Mouse (Mus musculus) gastrocnemius, postnatal 10 days (tissue): ENCODE data around the gene Gpr162. TPM values are rescaled to one million over a fixed set of nuclear protein-coding genes. Genes with fewer than 3 reads are reported as not detected.
"Not testable (repeated sequence)": the region's sequence is repeated elsewhere in the genome, so short reads cannot be mapped to it uniquely, and the experiment has no call there.

Experiments used
- DNase-seq: peaks from one replicate; pipeline ENCODE4 v3.0.0; 2021; ENCODE audit warnings: mixed read lengths
- total RNA-seq, 2 experiments: library from RNA; stranded (reverse); gene quantifications; 2 replicates each; pipeline ENCODE4 v1.2.3; 2021

Gene Gpr162
- total RNA-seq, 2 experiments from 2014 or later = 0.38 to 1.1 TPM

GRCm38 (mm10) chr6:124811403-124811665, 52.4 kb downstream of the Gpr162 start:
- no peak for DNase-seq

- DNase-seq = not testable (repeated sequence)
Measured at GRCm38 (mm10) chr6:124810566-124811402, 53.0 kb downstream of the Gpr162 start.

GRCm38 (mm10) chr6:124809775-124810538, 53.8 kb downstream of the Gpr162 start:
- DNase-seq = peak; percentile 53

GRCm38 (mm10) chr6:124809052-124809774, 54.6 kb downstream of the Gpr162 start:
- peak; percentile 87 for DNase-seq

Other genes starting within 250 kb of the Gpr162 start
- gene C1s2, start 227.9 kb downstream of the Gpr162 start, total RNA-seq = 1 to 10 TPM in 1 of 2 experiments, under 1 TPM in 1; 0.68 to 1.1 TPM
- gene Lpcat3, start 201.0 kb downstream of the Gpr162 start, total RNA-seq = 10 to 100 TPM; 28.2 to 41.3 TPM
- 10 to 100 TPM; 61.0 to 62.5 TPM for gene Emg1, start 151.8 kb downstream of the Gpr162 start, total RNA-seq
- gene Phb2, start 151.6 kb downstream of the Gpr162 start, total RNA-seq = 100 to 1,000 TPM; 205 to 206 TPM
- gene Ptpn6, start 125.3 kb downstream of the Gpr162 start, total RNA-seq = 1 to 10 TPM; 1.8 to 3.8 TPM
- gene Grcc10, start 122.6 kb downstream of the Gpr162 start, total RNA-seq = 100 to 1,000 TPM; 213 to 226 TPM
- not detected for gene Gm45234, start 108.0 kb downstream of the Gpr162 start, total RNA-seq
- 10 to 100 TPM; 37.6 to 46.7 TPM for gene Atn1, start 107.5 kb downstream of the Gpr162 start, total RNA-seq
- 1 to 10 TPM; 2.9 to 6.5 TPM for gene Eno2, start 94.3 kb downstream of the Gpr162 start, total RNA-seq
- gene Lrrc23, start 84.3 kb downstream of the Gpr162 start, total RNA-seq = not detected
- 1 to 10 TPM; 3.5 to 6.5 TPM for gene Spsb2, start 55.3 kb downstream of the Gpr162 start, total RNA-seq
- gene Tpi1, start 49.7 kb downstream of the Gpr162 start, total RNA-seq = 1,000 to 10,000 TPM; 2,520 to 2,805 TPM
- 10 to 100 TPM; 66.2 to 66.4 TPM for gene Usp5, start 34.5 kb downstream of the Gpr162 start, total RNA-seq
- gene Cdca3, start 34.4 kb downstream of the Gpr162 start, total RNA-seq = 10 to 100 TPM; 13.5 to 14.3 TPM
- gene Gnb3, start 23.7 kb downstream of the Gpr162 start, total RNA-seq = 1 to 10 TPM; 8.4 to 9.4 TPM
- 10 to 100 TPM; 33.3 to 41.5 TPM for gene P3h3, start 6.2 kb downstream of the Gpr162 start, total RNA-seq
- gene Cd4, start 24.2 kb upstream of the Gpr162 start, total RNA-seq = 1 to 10 TPM in 1 of 2 experiments, under 1 TPM in 1; 0.61 to 2.1 TPM
- under 1 TPM; 0.56 to 0.68 TPM for gene Lag3, start 47.7 kb upstream of the Gpr162 start, total RNA-seq
- 100 to 1,000 TPM; 273 to 298 TPM for gene Ptms, start 56.1 kb upstream of the Gpr162 start, total RNA-seq
- 100 to 1,000 TPM; 252 to 255 TPM for gene Mlf2, start 67.4 kb upstream of the Gpr162 start, total RNA-seq
- gene Cops7a, start 101.6 kb upstream of the Gpr162 start, total RNA-seq = 100 to 1,000 TPM in 1 of 2 experiments, 10 to 100 TPM in 1; 99.9 to 105 TPM
- gene Pianp, start 132.7 kb upstream of the Gpr162 start, total RNA-seq = under 1 TPM; 0.61 TPM
- 10 to 100 TPM; 21.9 to 27.4 TPM for gene Zfp384, start 145.2 kb upstream of the Gpr162 start, total RNA-seq
- 10 to 100 TPM; 33.4 to 42.7 TPM for gene Ing4, start 175.8 kb upstream of the Gpr162 start, total RNA-seq
- gene Acrbp, start 185.7 kb upstream of the Gpr162 start, total RNA-seq = 1 to 10 TPM; 2.7 to 4.7 TPM
- gene Lpar5, start 203.9 kb upstream of the Gpr162 start, total RNA-seq = under 1 TPM; 0.16 to 0.41 TPM
- gene Chd4, start 232.0 kb upstream of the Gpr162 start, total RNA-seq = 100 to 1,000 TPM; 108 to 125 TPM